Mouse (Mus musculus): ENCODE results near the gene Jam3. TPM values are rescaled to one million over a fixed set of nuclear protein-coding genes. Genes with fewer than 3 reads are reported as not detected.

The Jam3 gene
- polyA plus RNA-seq, 1 experiment from 2014 or later, result 70.0 TPM

DNA sequence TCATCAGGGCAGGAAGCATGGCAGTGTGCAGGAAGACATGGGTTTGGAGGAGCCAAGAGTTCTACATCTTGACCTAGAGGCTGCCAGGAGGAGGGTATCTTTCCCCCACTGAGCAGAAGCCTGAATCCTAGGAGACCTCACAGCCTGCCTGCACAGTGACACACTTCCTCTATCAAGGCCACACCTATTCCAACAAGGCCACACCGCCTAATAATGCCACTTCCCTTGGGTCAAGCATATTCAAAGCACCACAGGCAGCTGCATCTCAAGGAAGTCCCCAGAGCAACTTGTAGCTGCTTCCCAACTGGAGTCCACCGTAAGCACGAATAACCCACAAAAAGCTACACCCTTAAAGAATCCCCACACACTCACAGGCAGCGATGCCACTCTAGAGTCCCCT lies 33.1 kb downstream of the Jam3 start:
- Histone ChIP-seq H3K9me3 (ENCODE audit: control insufficient read depth, low read depth, low read length) (peaks cover 3% of the 10 kb centered on the region; the same call in 1 of the 2 replicates), H3K27ac (ENCODE audit: low read length) (no peak overlapping the region), H3K4me3 (ENCODE audit: low read depth, low read length) (no peak overlapping the region), H3K4me1 (ENCODE audit: control insufficient read depth, insufficient read depth, low read length) (no peaks in the 10 kb centered on the region), H3K4me2 (replicated peaks; ENCODE audit: low read depth, low read length) (no peak overlapping the region), H3K9ac (replicated peaks; ENCODE audit: low read depth, low read length) (no peak overlapping the region), H3K36me3 (ENCODE audit: control insufficient read depth, insufficient read depth, low read length) (no peaks in the 10 kb centered on the region), H3K27me3 (ENCODE audit: control insufficient read depth, insufficient read depth, low read length) (no peaks in the 10 kb centered on the region)
- no peak for ATAC-seq (ENCODE audit: insufficient number of reproducible peaks, insufficient read depth, low FRiP score, low read depth)
- 87% methylated on average over 4 of the region's 4 CpGs for WGBS

GRCm38 (mm10) chr9:27121254-27121653 lies 34.0 kb downstream of the Jam3 start:
- H3K9me3 ChIP-seq (ENCODE audit: control insufficient read depth, low read depth, low read length), result no peaks in the 10 kb centered on the region
- no peaks in the 10 kb centered on the region for H3K36me3 ChIP-seq (ENCODE audit: control insufficient read depth, insufficient read depth, low read length)
- 85% methylated on average over 9 of the region's 9 CpGs for WGBS

DNA sequence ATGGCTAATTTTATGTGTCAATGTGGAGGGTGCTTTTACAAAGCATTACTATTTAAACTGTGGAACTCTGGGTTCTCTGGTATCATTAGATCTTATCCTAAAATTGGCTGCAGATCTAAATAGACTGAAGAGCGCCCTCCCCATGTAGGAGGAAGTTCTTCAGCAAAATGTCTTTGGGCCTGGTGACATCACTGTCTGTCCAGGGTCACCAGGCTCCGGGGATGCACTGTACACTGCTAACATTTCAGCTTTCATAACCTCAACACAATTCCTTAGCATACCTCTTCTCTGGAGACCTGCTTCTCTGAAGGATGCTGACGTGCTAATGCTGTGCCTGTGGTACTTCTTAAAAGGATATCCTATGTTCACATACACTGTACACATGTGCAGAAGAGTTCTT lies 43.5 kb downstream of the Jam3 start:
- H3K4me2 ChIP-seq (replicated peaks; ENCODE audit: low read depth, low read length), result no peak overlapping the region
- H3K9me3 ChIP-seq (ENCODE audit: control insufficient read depth, low read depth, low read length), result no peaks in the 10 kb centered on the region
- no peak for ATAC-seq (ENCODE audit: insufficient number of reproducible peaks, insufficient read depth, low FRiP score, low read depth)
- no peak overlapping the region for H3K4me3 ChIP-seq (ENCODE audit: low read depth, low read length)
- 90% methylated on average over 3 of the region's 3 CpGs for WGBS
- no peaks in the 10 kb centered on the region for H3K36me3 ChIP-seq (ENCODE audit: control insufficient read depth, insufficient read depth, low read length)
- 0 out of 2 replicates have a peak, but pooled peaks cover 2% of the 10 kb centered on the region for H3K4me1 ChIP-seq (ENCODE audit: control insufficient read depth, insufficient read depth, low read length)
- H3K27me3 ChIP-seq (ENCODE audit: control insufficient read depth, insufficient read depth, low read length), result no peaks in the 10 kb centered on the region
- no peak overlapping the region for H3K9ac ChIP-seq (replicated peaks; ENCODE audit: low read depth, low read length)
- no peak overlapping the region for H3K27ac ChIP-seq (ENCODE audit: low read length)

More at GRCm38 (mm10) chr9:27121254-27121653, 34.0 kb downstream of the Jam3 start:
- Histone ChIP-seq H3K9ac (replicated peaks; ENCODE audit: low read depth, low read length) (no peak overlapping the region), H3K4me3 (ENCODE audit: low read depth, low read length) (no peak overlapping the region), H3K4me2 (replicated peaks; ENCODE audit: low read depth, low read length) (no peak overlapping the region), H3K27me3 (ENCODE audit: control insufficient read depth, insufficient read depth, low read length) (no peaks in the 10 kb centered on the region), H3K27ac (ENCODE audit: low read length) (no peak overlapping the region), H3K4me1 (ENCODE audit: control insufficient read depth, insufficient read depth, low read length) (no peaks in the 10 kb centered on the region)
- no peak for ATAC-seq (ENCODE audit: insufficient number of reproducible peaks, insufficient read depth, low FRiP score, low read depth)

DNA sequence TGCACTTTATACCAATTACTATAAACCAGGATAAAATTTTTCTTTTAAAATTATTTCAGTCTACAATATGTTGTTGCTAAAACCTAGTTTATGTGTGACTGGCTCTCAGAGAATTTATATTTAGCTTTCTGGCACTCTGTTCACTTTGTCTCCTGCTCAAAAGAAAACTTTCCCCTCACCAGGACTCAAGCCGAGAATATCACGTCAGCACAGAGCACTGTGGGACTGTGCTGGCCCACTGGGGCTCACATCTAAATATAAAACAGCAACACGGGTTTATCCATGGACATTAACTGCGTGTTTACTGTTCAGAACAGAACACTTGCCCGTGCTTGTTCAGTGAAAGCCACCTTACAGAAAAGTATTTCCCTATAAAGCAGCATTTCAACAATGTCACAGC lies 44.5 kb downstream of the Jam3 start:
- 0 out of 2 replicates have a peak overlapping the region, but pooled peaks have one; percentile 11 for H3K27ac ChIP-seq (ENCODE audit: low read length)
- no peak for ATAC-seq (ENCODE audit: insufficient number of reproducible peaks, insufficient read depth, low FRiP score, low read depth)

GRCm38 (mm10) chr9:27109533-27110514 lies 45.4 kb downstream of the Jam3 start:
- WGBS, result 75% methylated on average over 22 of the region's 22 CpGs
- ATAC-seq (ENCODE audit: insufficient number of reproducible peaks, insufficient read depth, low FRiP score, low read depth), result no peak
- no peaks in the 10 kb centered on the region; the same call in 1 of the 2 replicates for H3K36me3 ChIP-seq (ENCODE audit: control insufficient read depth, insufficient read depth, low read length)
- no peaks in the 10 kb centered on the region for H3K9me3 ChIP-seq (ENCODE audit: control insufficient read depth, low read depth, low read length)
- H3K4me3 ChIP-seq (ENCODE audit: low read depth, low read length), result no peak overlapping the region
- no peak overlapping the region for H3K4me2 ChIP-seq (replicated peaks; ENCODE audit: low read depth, low read length)
- H3K27me3 ChIP-seq (ENCODE audit: control insufficient read depth, insufficient read depth, low read length), result no peaks in the 10 kb centered on the region
- H3K27ac ChIP-seq (ENCODE audit: low read length), result 0 out of 2 replicates have a peak overlapping the region, but pooled peaks have one; percentile 11
- 0 out of 2 replicates have a peak, but pooled peaks cover 2% of the 10 kb centered on the region for H3K4me1 ChIP-seq (ENCODE audit: control insufficient read depth, insufficient read depth, low read length)
- H3K9ac ChIP-seq (replicated peaks; ENCODE audit: low read depth, low read length), result no peak overlapping the region

More for the DNA sequence above, 44.5 kb downstream of the Jam3 start:
- Histone ChIP-seq H3K4me2 (replicated peaks; ENCODE audit: low read depth, low read length) (no peak overlapping the region), H3K4me1 (ENCODE audit: control insufficient read depth, insufficient read depth, low read length) (0 out of 2 replicates have a peak, but pooled peaks cover 2% of the 10 kb centered on the region), H3K36me3 (ENCODE audit: control insufficient read depth, insufficient read depth, low read length) (no peaks in the 10 kb centered on the region), H3K27me3 (ENCODE audit: control insufficient read depth, insufficient read depth, low read length) (no peaks in the 10 kb centered on the region), H3K4me3 (ENCODE audit: low read depth, low read length) (no peak overlapping the region), H3K9me3 (ENCODE audit: control insufficient read depth, low read depth, low read length) (no peaks in the 10 kb centered on the region), H3K9ac (replicated peaks; ENCODE audit: low read depth, low read length) (no peak overlapping the region)
- WGBS, result 58% methylated on average over 5 of the region's 5 CpGs

DNA sequence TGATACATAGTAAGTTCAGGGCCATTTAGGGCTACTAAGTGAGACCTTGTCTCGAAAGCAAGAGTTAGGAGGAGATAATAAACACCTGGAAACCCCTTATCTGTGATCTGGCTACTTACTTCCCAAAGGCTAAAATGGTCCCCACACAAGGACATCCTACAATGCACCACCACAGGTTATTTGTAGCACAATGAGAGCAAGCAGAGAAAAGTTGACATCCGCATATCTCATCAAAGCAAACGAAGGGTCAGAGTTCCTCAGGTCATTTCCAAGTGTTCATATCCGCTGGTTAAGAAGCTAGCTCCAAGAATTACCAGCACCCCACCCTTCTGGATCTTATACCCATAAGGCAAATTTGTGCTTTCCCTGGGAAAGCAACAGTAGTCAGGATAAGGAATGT lies 46.8 kb downstream of the Jam3 start:
- WGBS, result 72% methylated on average over 4 of the region's 4 CpGs
- Histone ChIP-seq H3K27me3 (ENCODE audit: control insufficient read depth, insufficient read depth, low read length) (no peaks in the 10 kb centered on the region), H3K36me3 (ENCODE audit: control insufficient read depth, insufficient read depth, low read length) (no peaks in the 10 kb centered on the region; the same call in 1 of the 2 replicates), H3K4me1 (ENCODE audit: control insufficient read depth, insufficient read depth, low read length) (0 out of 2 replicates have a peak, but pooled peaks cover 2% of the 10 kb centered on the region), H3K27ac (ENCODE audit: low read length) (no peak overlapping the region), H3K9me3 (ENCODE audit: control insufficient read depth, low read depth, low read length) (no peaks in the 10 kb centered on the region), H3K4me2 (replicated peaks; ENCODE audit: low read depth, low read length) (no peak overlapping the region), H3K9ac (replicated peaks; ENCODE audit: low read depth, low read length) (no peak overlapping the region), H3K4me3 (ENCODE audit: low read depth, low read length) (no peak overlapping the region)
- no peak for ATAC-seq (ENCODE audit: insufficient number of reproducible peaks, insufficient read depth, low FRiP score, low read depth)

- WGBS, result 56% methylated on average over 1 of the region's 1 CpGs
- Histone ChIP-seq H3K9ac (replicated peaks; ENCODE audit: low read depth, low read length) (no peak overlapping the region), H3K36me3 (ENCODE audit: control insufficient read depth, insufficient read depth, low read length) (no peaks in the 10 kb centered on the region; the same call in none of the 2 replicates), H3K27ac (ENCODE audit: low read length) (no peak overlapping the region), H3K4me3 (ENCODE audit: low read depth, low read length) (no peak overlapping the region), H3K4me2 (replicated peaks; ENCODE audit: low read depth, low read length) (no peak overlapping the region), H3K9me3 (ENCODE audit: control insufficient read depth, low read depth, low read length) (no peaks in the 10 kb centered on the region), H3K4me1 (ENCODE audit: control insufficient read depth, insufficient read depth, low read length) (0 out of 2 replicates have a peak, but pooled peaks cover 2% of the 10 kb centered on the region), H3K27me3 (ENCODE audit: control insufficient read depth, insufficient read depth, low read length) (no peaks in the 10 kb centered on the region)
- no peak for ATAC-seq (ENCODE audit: insufficient number of reproducible peaks, insufficient read depth, low FRiP score, low read depth)
Measured at GRCm38 (mm10) chr9:27106081-27106480, 49.1 kb downstream of the Jam3 start.

- no peak overlapping the region for H3K4me3 ChIP-seq (ENCODE audit: low read depth, low read length)
- H3K4me2 ChIP-seq (replicated peaks; ENCODE audit: low read depth, low read length), result no peak overlapping the region
- H3K9me3 ChIP-seq (ENCODE audit: control insufficient read depth, low read depth, low read length), result no peaks in the 10 kb centered on the region
- no peaks in the 10 kb centered on the region for H3K4me1 ChIP-seq (ENCODE audit: control insufficient read depth, insufficient read depth, low read length)
- peaks cover 26% of the 10 kb centered on the region for H3K36me3 ChIP-seq (ENCODE audit: control insufficient read depth, insufficient read depth, low read length)
- 89% methylated on average over 6 of the region's 6 CpGs for WGBS
- ATAC-seq (ENCODE audit: insufficient number of reproducible peaks, insufficient read depth, low FRiP score, low read depth), result no peak
- H3K9ac ChIP-seq (replicated peaks; ENCODE audit: low read depth, low read length), result no peak overlapping the region
- H3K27ac ChIP-seq (ENCODE audit: low read length), result no peak overlapping the region
- H3K27me3 ChIP-seq (ENCODE audit: control insufficient read depth, insufficient read depth, low read length), result no peaks in the 10 kb centered on the region
Measured at GRCm38 (mm10) chr9:27101466-27101865, 53.8 kb downstream of the Jam3 start.

Data from stomach, embryonic 14.5 days (tissue).